Mouse (Mus musculus): Measurements from ENCODE around the gene Frem1. TPM values are rescaled to one million over a fixed set of nuclear protein-coding genes. Genes with fewer than 3 reads are reported as not detected.

Gene Frem1
- 6.4 and 7.5 TPM in 2 replicates for polyA plus RNA-seq (2014; fragmentation: Nextera tagmentation; extraction: Ambion mirVana)

GRCm38 (mm10) chr4:83051634-83052577 lies at the start of gene Frem1:
Gene Frem1 (minus strand): TSS chr4:83052339.
- peak; percentile 79; the same call in 1 of the 2 replicates for ATAC-seq (ENCODE audit: insufficient number of reproducible peaks, insufficient read depth, low FRiP score, low read depth)
- H3K4me1 ChIP-seq (ENCODE audit: control insufficient read depth in 2 of 2, insufficient read depth in 2 of 2, low read length in 2 of 2): peaks cover 19 to 36% of the 10 kb centered on the region in 2 experiments
- H3K9me3 ChIP-seq (ENCODE audit: control insufficient read depth, low read length): no peaks in the 10 kb centered on the region
- peak within 1 kb of the TSS; percentile 71 for H3K9ac ChIP-seq (ENCODE audit: low read length)
- no peaks in the 10 kb centered on the region for H3K27me3 ChIP-seq (ENCODE audit: control insufficient read depth, insufficient read depth, low read length)
- peak within 1 kb of the TSS; percentile 0 to 34; a peak in 2 of 4 replicates for H3K27ac ChIP-seq (replicated peaks in 1 of 2; ENCODE audit: control insufficient read depth in 1 of 2, insufficient read depth in 1 of 2, low read depth in 2 of 2, low read length in 2 of 2)
- WGBS: 2% methylated on average over 24 of the region's 24 CpGs
- peak within 1 kb of the TSS; percentile 44 to 47 for H3K4me3 ChIP-seq (ENCODE audit: control insufficient read depth in 1 of 2, insufficient read depth in 1 of 2, low read depth in 1 of 2, low read length in 2 of 2)
- no peaks in the 10 kb centered on the region for H3K36me3 ChIP-seq (ENCODE audit: control insufficient read depth, insufficient read depth, low read length)
- peak within 1 kb of the TSS; percentile 80 for H3K4me2 ChIP-seq (ENCODE audit: low read length)

DNA sequence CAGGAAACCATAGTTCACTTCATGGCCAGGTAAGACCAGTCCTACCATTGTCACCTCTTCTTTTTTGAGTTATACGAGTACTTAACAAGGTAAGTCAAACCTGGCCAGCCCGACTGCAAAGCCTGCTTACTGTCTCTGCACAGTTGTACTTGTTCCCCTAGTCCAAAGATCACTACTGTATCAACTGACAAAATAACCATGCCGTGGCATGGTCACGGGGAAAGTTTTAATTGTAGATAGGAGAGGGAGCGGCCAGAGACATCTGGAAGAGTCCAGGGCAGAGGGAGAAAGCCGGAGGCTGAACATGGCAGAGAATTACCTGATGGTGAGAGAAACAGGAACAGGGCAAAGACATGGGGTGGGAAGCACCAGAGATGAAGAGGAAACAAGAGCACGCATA lies 46.9 kb upstream of the Frem1 start:
- Histone ChIP-seq H3K9me3 (ENCODE audit: control insufficient read depth, low read length) (no peaks in the 10 kb centered on the region), H3K4me3 (ENCODE audit: control insufficient read depth in 1 of 2, insufficient read depth in 1 of 2, low read depth in 1 of 2, low read length in 2 of 2) (no peak overlapping the region), H3K27ac (replicated peaks in 1 of 2; ENCODE audit: control insufficient read depth in 1 of 2, insufficient read depth in 1 of 2, low read depth in 2 of 2, low read length in 2 of 2) (no peak overlapping the region), H3K4me1 (ENCODE audit: control insufficient read depth in 2 of 2, insufficient read depth in 2 of 2, low read length in 2 of 2) (peaks cover 8 to 12% of the 10 kb centered on the region in 2 experiments), H3K9ac (ENCODE audit: low read length) (no peak overlapping the region), H3K36me3 (ENCODE audit: control insufficient read depth, insufficient read depth, low read length) (no peaks in the 10 kb centered on the region), H3K4me2 (ENCODE audit: low read length) (no peak overlapping the region), H3K27me3 (ENCODE audit: control insufficient read depth, insufficient read depth, low read length) (no peaks in the 10 kb centered on the region)
- 83% methylated on average over 7 of the region's 7 CpGs for WGBS
- ATAC-seq (ENCODE audit: insufficient number of reproducible peaks, insufficient read depth, low FRiP score, low read depth): no peak

DNA sequence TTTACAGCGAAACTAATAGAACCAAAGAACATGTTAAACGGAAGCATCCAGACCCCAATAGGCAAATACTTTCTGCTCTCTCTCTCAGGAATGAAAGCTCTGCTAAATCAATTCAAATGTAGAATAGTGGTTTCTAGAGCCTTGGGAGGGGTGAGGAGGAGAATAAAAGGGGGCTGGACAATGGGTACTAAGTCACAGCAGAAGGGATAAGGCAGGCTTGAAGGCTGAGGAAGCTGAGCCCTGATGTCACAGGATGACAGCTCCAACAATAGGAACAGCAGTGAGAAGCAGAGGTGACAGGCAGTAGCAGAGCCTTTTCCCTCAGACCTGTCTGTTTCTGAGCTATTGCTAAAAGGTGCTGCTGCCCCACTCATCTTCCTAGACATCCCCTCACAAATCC lies 41.8 kb upstream of the Frem1 start:
- H3K4me3 ChIP-seq (ENCODE audit: control insufficient read depth in 1 of 2, insufficient read depth in 1 of 2, low read depth in 1 of 2, low read length in 2 of 2): no peak overlapping the region
- H3K9ac ChIP-seq (ENCODE audit: low read length): no peak overlapping the region
- H3K27me3 ChIP-seq (ENCODE audit: control insufficient read depth, insufficient read depth, low read length): no peaks in the 10 kb centered on the region
- peaks cover 10 to 16% of the 10 kb centered on the region in 2 experiments; a peak in 2 of 4 replicates for H3K4me1 ChIP-seq (ENCODE audit: control insufficient read depth in 2 of 2, insufficient read depth in 2 of 2, low read length in 2 of 2)
- H3K36me3 ChIP-seq (ENCODE audit: control insufficient read depth, insufficient read depth, low read length): no peaks in the 10 kb centered on the region
- no peaks in the 10 kb centered on the region for H3K9me3 ChIP-seq (ENCODE audit: control insufficient read depth, low read length)
- H3K4me2 ChIP-seq (ENCODE audit: low read length): no peak overlapping the region
- ATAC-seq (ENCODE audit: insufficient number of reproducible peaks, insufficient read depth, low FRiP score, low read depth): no peak
- 92% methylated on average over 2 of the region's 2 CpGs for WGBS
- no peak overlapping the region for H3K27ac ChIP-seq (replicated peaks in 1 of 2; ENCODE audit: control insufficient read depth in 1 of 2, insufficient read depth in 1 of 2, low read depth in 2 of 2, low read length in 2 of 2)

- H3K27me3 ChIP-seq (ENCODE audit: control insufficient read depth, insufficient read depth, low read length): no peaks in the 10 kb centered on the region
- ATAC-seq (ENCODE audit: insufficient number of reproducible peaks, insufficient read depth, low FRiP score, low read depth): peak; percentile 61; the same call in 1 of the 2 replicates
- WGBS: 22% methylated on average over 6 of the region's 6 CpGs
Measured at GRCm38 (mm10) chr4:83090691-83091448, 38.7 kb upstream of the Frem1 start.

DNA sequence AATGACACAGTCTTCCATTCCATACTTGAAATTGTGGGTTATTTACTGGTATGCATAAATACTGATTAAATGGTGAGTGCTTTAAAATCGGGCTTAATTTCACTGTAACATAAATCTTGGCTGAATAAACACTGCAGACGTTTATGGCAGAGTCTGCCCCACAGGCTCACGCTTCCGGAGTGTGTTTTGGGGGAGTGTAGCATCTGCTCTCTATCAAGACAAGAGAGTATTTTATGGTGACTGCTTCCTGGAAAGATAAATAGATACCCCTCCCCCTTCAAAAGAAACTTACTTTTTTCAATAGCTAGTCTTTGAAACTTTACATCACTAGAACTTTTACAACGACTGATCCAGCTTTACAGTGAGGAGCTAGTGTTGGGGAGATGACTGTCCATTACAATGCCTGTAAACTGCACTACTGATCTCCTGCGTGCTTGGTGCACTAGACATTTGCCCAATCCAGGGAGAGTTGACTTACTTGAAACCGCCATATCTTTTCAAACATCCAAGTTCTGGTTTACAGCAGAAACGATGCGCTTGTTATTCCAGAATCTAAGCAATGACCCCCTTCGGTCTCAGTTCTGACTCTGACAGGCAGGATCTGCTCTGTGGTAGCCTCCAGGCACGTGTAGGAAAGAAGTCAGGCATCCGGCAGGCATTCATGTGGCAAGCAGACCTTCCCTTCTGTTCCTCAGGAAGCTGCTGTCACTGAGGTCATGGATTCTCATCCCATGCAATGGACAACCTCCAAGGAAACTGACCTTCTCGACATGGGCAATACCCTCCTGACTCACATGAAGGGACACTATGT lies 28.4 kb upstream of the Frem1 start:
- H3K4me1 ChIP-seq (ENCODE audit: control insufficient read depth in 2 of 2, insufficient read depth in 2 of 2, low read length in 2 of 2): peaks cover 0 to 3% of the 10 kb centered on the region in 2 experiments; a peak in 2 of 4 replicates
- no peak overlapping the region for H3K9ac ChIP-seq (ENCODE audit: low read length)
- 42% methylated on average over 13 of the region's 13 CpGs for WGBS
- no peaks in the 10 kb centered on the region for H3K27me3 ChIP-seq (ENCODE audit: control insufficient read depth, insufficient read depth, low read length)
- H3K9me3 ChIP-seq (ENCODE audit: control insufficient read depth, low read length): no peaks in the 10 kb centered on the region
- ATAC-seq (ENCODE audit: insufficient number of reproducible peaks, insufficient read depth, low FRiP score, low read depth): no peak
- H3K4me2 ChIP-seq (ENCODE audit: low read length): 0 out of 2 replicates have a peak overlapping the region, but pooled peaks have one; percentile 3
- H3K36me3 ChIP-seq (ENCODE audit: control insufficient read depth, insufficient read depth, low read length): no peaks in the 10 kb centered on the region
- H3K4me3 ChIP-seq (ENCODE audit: control insufficient read depth in 1 of 2, insufficient read depth in 1 of 2, low read depth in 1 of 2, low read length in 2 of 2): no peak overlapping the region
- H3K27ac ChIP-seq (replicated peaks in 1 of 2; ENCODE audit: control insufficient read depth in 1 of 2, insufficient read depth in 1 of 2, low read depth in 2 of 2, low read length in 2 of 2): 0 out of 4 replicates have a peak overlapping the region, but pooled peaks have one; percentile 12 to 15

More at GRCm38 (mm10) chr4:83090691-83091448, 38.7 kb upstream of the Frem1 start:
- Histone ChIP-seq H3K4me3 (ENCODE audit: control insufficient read depth in 1 of 2, insufficient read depth in 1 of 2, low read depth in 1 of 2, low read length in 2 of 2) (no peak overlapping the region), H3K4me1 (ENCODE audit: control insufficient read depth in 2 of 2, insufficient read depth in 2 of 2, low read length in 2 of 2) (peaks cover 5 to 9% of the 10 kb centered on the region in 2 experiments; a peak in 2 of 4 replicates), H3K9me3 (ENCODE audit: control insufficient read depth, low read length) (no peaks in the 10 kb centered on the region), H3K4me2 (ENCODE audit: low read length) (no peak overlapping the region), H3K36me3 (ENCODE audit: control insufficient read depth, insufficient read depth, low read length) (no peaks in the 10 kb centered on the region), H3K27ac (replicated peaks in 1 of 2; ENCODE audit: control insufficient read depth in 1 of 2, insufficient read depth in 1 of 2, low read depth in 2 of 2, low read length in 2 of 2) (peak overlapping the region in 1 of 2 experiments; percentile 46; a peak in 1 of 4 replicates), H3K9ac (ENCODE audit: low read length) (no peak overlapping the region)

DNA sequence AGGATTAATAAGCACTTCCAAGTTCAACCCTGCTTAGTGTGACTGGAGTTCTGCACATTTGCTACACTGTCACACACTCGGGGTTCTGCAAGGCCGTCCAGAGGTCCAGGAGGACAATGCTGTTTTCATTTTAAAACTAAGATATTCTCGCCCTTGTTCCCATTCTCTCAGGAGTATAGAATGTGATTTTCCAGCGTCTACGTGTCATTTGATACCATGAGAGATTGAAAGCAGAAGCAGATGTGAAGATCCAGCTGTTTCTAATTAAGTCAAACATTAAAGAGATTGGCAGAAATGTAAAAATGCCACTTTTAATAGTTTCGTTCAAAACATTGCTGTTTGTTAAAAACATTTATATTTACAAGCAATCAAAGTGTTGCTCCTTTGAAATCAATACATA lies 12.1 kb upstream of the Frem1 start:
- ATAC-seq (ENCODE audit: insufficient number of reproducible peaks, insufficient read depth, low FRiP score, low read depth): no peak

DNA sequence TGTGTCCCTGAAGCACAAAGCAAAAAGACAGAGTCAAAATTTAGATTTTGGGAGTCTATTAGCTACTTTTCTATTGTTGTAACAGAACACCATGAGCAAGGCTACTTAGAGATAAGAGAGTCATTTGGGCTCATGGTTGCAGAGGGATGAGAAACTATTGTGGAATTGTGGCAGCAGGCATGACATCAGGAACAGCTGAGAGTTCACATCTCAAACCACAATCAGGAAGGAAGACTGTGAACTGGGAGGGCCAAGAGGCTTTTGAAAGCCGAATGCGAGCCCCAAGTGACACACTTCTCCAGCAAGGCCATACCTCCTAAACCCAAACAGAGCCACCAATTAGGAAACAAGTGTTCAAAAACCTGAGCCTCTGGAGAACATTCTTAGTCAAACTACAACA lies 9.4 kb upstream of the Frem1 start:
- no peak for ATAC-seq (ENCODE audit: insufficient number of reproducible peaks, insufficient read depth, low FRiP score, low read depth)
- H3K9ac ChIP-seq (ENCODE audit: low read length): no peak overlapping the region
- no peaks in the 10 kb centered on the region for H3K4me1 ChIP-seq (ENCODE audit: control insufficient read depth in 2 of 2, insufficient read depth in 2 of 2, low read length in 2 of 2)
- H3K4me3 ChIP-seq (ENCODE audit: control insufficient read depth in 1 of 2, insufficient read depth in 1 of 2, low read depth in 1 of 2, low read length in 2 of 2): no peak overlapping the region
- no peaks in the 10 kb centered on the region for H3K9me3 ChIP-seq (ENCODE audit: control insufficient read depth, low read length)
- H3K4me2 ChIP-seq (ENCODE audit: low read length): no peak overlapping the region
- H3K27ac ChIP-seq (replicated peaks in 1 of 2; ENCODE audit: control insufficient read depth in 1 of 2, insufficient read depth in 1 of 2, low read depth in 2 of 2, low read length in 2 of 2): no peak overlapping the region
- 61% methylated on average over 2 of the region's 2 CpGs for WGBS
- no peaks in the 10 kb centered on the region for H3K36me3 ChIP-seq (ENCODE audit: control insufficient read depth, insufficient read depth, low read length)
- H3K27me3 ChIP-seq (ENCODE audit: control insufficient read depth, insufficient read depth, low read length): no peaks in the 10 kb centered on the region

More for the DNA sequence above, 12.1 kb upstream of the Frem1 start:
- H3K9ac ChIP-seq (ENCODE audit: low read length): no peak overlapping the region
- 48% methylated on average over 6 of the region's 6 CpGs for WGBS
- H3K36me3 ChIP-seq (ENCODE audit: control insufficient read depth, insufficient read depth, low read length): no peaks in the 10 kb centered on the region
- H3K4me1 ChIP-seq (ENCODE audit: control insufficient read depth in 2 of 2, insufficient read depth in 2 of 2, low read length in 2 of 2): no peaks in the 10 kb centered on the region
- H3K4me3 ChIP-seq (ENCODE audit: control insufficient read depth in 1 of 2, insufficient read depth in 1 of 2, low read depth in 1 of 2, low read length in 2 of 2): no peak overlapping the region
- H3K27me3 ChIP-seq (ENCODE audit: control insufficient read depth, insufficient read depth, low read length): no peaks in the 10 kb centered on the region
- H3K9me3 ChIP-seq (ENCODE audit: control insufficient read depth, low read length): no peaks in the 10 kb centered on the region
- H3K4me2 ChIP-seq (ENCODE audit: low read length): no peak overlapping the region
- H3K27ac ChIP-seq (replicated peaks in 1 of 2; ENCODE audit: control insufficient read depth in 1 of 2, insufficient read depth in 1 of 2, low read depth in 2 of 2, low read length in 2 of 2): no peak overlapping the region
